24 mouse cellular contexts compared by ENCODE assay signal in genomic region chr13:15713486-15713885, GRCm38 (mm10).
DNase-seq lines count a peak whose midpoint lies in the region; ATAC-seq and TF ChIP-seq lines count a peak whose summit lies in the region.
"Had no signal": no experiment of that assay in that cellular context is flagged by ENCODE, and none has a peak within 500 bp of the region (broad histone marks: within the 10 kb centered on the region; RNA-seq: fewer than 3 reads in every experiment).

No protein-coding gene starts in this region.

- no peak for TF ChIP-seq CTCF in layer of hippocampus, adult 2 months (conservative IDR thresholded peaks at IDR 0.05)

- intact Hi-C loops in heart, postnatal 10 days (cut with DNase I) = loop anchor here (5.0 kb wide), 1 partner anchor 151 kb away; no protein-coding TSS in a partner anchor

- WGBS in hindbrain, embryonic 15.5 days = 77% methylated on average over 7 of the region's 7 CpGs
- WGBS in hindbrain, embryonic 16.5 days = 74% methylated on average over 7 of the region's 7 CpGs
- 58% methylated on average over 7 of the region's 7 CpGs for WGBS in forebrain, embryonic 12.5 days
- WGBS in forebrain, embryonic 14.5 days = 66% methylated on average over 7 of the region's 7 CpGs

- no peak overlapping the region for H3K9ac ChIP-seq in hindbrain, embryonic 15.5 days
- H3K9ac ChIP-seq in hindbrain, embryonic 16.5 days (ENCODE audit: low read depth, low read length) = no peak overlapping the region
- H3K9ac ChIP-seq in forebrain, embryonic 12.5 days = no peak overlapping the region
- no peak overlapping the region for H3K9ac ChIP-seq in forebrain, embryonic 14.5 days (ENCODE audit: low read length)
- H3K9ac ChIP-seq: embryonic facial prominence, embryonic 15.5 days; heart, embryonic 13.5 days had no signal

- DNase-seq in heart, adult 11 months = peak; percentile 82
- DNase-seq in heart, postnatal 10 days = no peak
- no peak for DNase-seq in forebrain, embryonic 14.5 days (ENCODE audit: low spot score)
- no peak for DNase-seq in natural killer cell, adult 2 months (ENCODE audit: low spot score in 2 of 2)
- DNase-seq in layer of hippocampus, adult 2 months (ENCODE audit: low spot score in 2 of 2) = no peak
- DNase-seq: adrenal gland, postnatal 14 days; cerebellum, adult 18-20 months; cerebellum, adult 9-11 months; embryo, embryonic 11 days; gastrocnemius, adult 2 months; gastrocnemius, postnatal 25 days; heart, postnatal 4 days; kidney, adult 8-10 months had no signal

- no peaks in the 10 kb centered on the region for H3K9me3 ChIP-seq in hindbrain, embryonic 15.5 days
- no peaks in the 10 kb centered on the region for H3K9me3 ChIP-seq in hindbrain, embryonic 16.5 days (ENCODE audit: control insufficient read depth, low read length)
- no peaks in the 10 kb centered on the region for H3K9me3 ChIP-seq in forebrain, embryonic 12.5 days
- no peaks in the 10 kb centered on the region for H3K9me3 ChIP-seq in forebrain, embryonic 14.5 days (replicated peaks; ENCODE audit: control insufficient read depth, low read length)
- H3K9me3 ChIP-seq: embryonic facial prominence, embryonic 15.5 days; heart, embryonic 13.5 days had no signal

- no peak overlapping the region for H3K27ac ChIP-seq in hindbrain, embryonic 15.5 days (replicated peaks)
- H3K27ac ChIP-seq in hindbrain, embryonic 16.5 days (ENCODE audit: low read depth, low read length) = no peak overlapping the region
- H3K27ac ChIP-seq in forebrain, embryonic 12.5 days = peak overlapping the region; percentile 57
- peak overlapping the region; percentile 33; the same call in 1 of the 2 replicates for H3K27ac ChIP-seq in forebrain, embryonic 14.5 days (ENCODE audit: low read depth, low read length)
- no peak overlapping the region for H3K27ac ChIP-seq in layer of hippocampus, adult 2 months
- H3K27ac ChIP-seq: embryonic facial prominence, embryonic 15.5 days; gastrocnemius, adult 2 months; heart, embryonic 13.5 days had no signal

- no peaks in the 10 kb centered on the region for H3K27me3 ChIP-seq in hindbrain, embryonic 15.5 days
- H3K27me3 ChIP-seq in hindbrain, embryonic 16.5 days (replicated peaks; ENCODE audit: control insufficient read depth, insufficient read depth, low read length) = no peaks in the 10 kb centered on the region
- 0 out of 2 replicates have a peak, but pooled peaks cover 7% of the 10 kb centered on the region for H3K27me3 ChIP-seq in forebrain, embryonic 12.5 days
- H3K27me3 ChIP-seq in forebrain, embryonic 14.5 days (replicated peaks; ENCODE audit: control insufficient read depth, insufficient read depth, low read length) = no peaks in the 10 kb centered on the region
- H3K27me3 ChIP-seq: CH12.LX; embryonic facial prominence, embryonic 15.5 days; heart, embryonic 13.5 days; Patski had no signal

- H3K4me3 ChIP-seq in hindbrain, embryonic 15.5 days = no peak overlapping the region
- no peak overlapping the region for H3K4me3 ChIP-seq in hindbrain, embryonic 16.5 days (ENCODE audit: low read length)
- H3K4me3 ChIP-seq in forebrain, embryonic 12.5 days (replicated peaks) = no peak overlapping the region
- H3K4me3 ChIP-seq in forebrain, embryonic 14.5 days (ENCODE audit: low read depth, low read length) = no peak overlapping the region
- H3K4me3 ChIP-seq in layer of hippocampus, adult 2 months = no peak overlapping the region
- H3K4me3 ChIP-seq: embryonic facial prominence, embryonic 15.5 days; erythroblast, embryonic 14.5 days; gastrocnemius, adult 2 months; heart, embryonic 13.5 days had no signal

- no peak overlapping the region for H3K4me2 ChIP-seq in hindbrain, embryonic 15.5 days
- no peak overlapping the region for H3K4me2 ChIP-seq in hindbrain, embryonic 16.5 days (ENCODE audit: low read length)
- H3K4me2 ChIP-seq in forebrain, embryonic 12.5 days = no peak overlapping the region
- no peak overlapping the region for H3K4me2 ChIP-seq in forebrain, embryonic 14.5 days (ENCODE audit: low read length)
- H3K4me2 ChIP-seq: embryonic facial prominence, embryonic 15.5 days; heart, embryonic 13.5 days had no signal

- peaks cover 6% of the 10 kb centered on the region; the same call in 1 of the 2 replicates for H3K4me1 ChIP-seq in hindbrain, embryonic 15.5 days (replicated peaks)
- peaks cover 4% of the 10 kb centered on the region; the same call in 1 of the 2 replicates for H3K4me1 ChIP-seq in hindbrain, embryonic 16.5 days (ENCODE audit: control insufficient read depth, insufficient read depth, low read depth, low read length)
- peaks cover 39% of the 10 kb centered on the region for H3K4me1 ChIP-seq in forebrain, embryonic 12.5 days
- peaks cover 8% of the 10 kb centered on the region; the same call in 1 of the 2 replicates for H3K4me1 ChIP-seq in forebrain, embryonic 14.5 days (ENCODE audit: control insufficient read depth, insufficient read depth, low read length)
- H3K4me1 ChIP-seq: heart, embryonic 13.5 days had no signal

- ATAC-seq in hindbrain, embryonic 15.5 days (ENCODE audit: low FRiP score, low read depth) = 0 out of 2 replicates have a peak, but pooled peaks have one; percentile 50
- no peak for ATAC-seq in hindbrain, embryonic 16.5 days
- ATAC-seq in forebrain, embryonic 12.5 days (ENCODE audit: low FRiP score) = no peak
- ATAC-seq in forebrain, embryonic 14.5 days = no peak
- ATAC-seq: activated CD4-positive, CD25-positive, alpha-beta regulatory T cell, adult 4 months; inflammation-experienced regulatory T-cells, adult 6 months; intestine, postnatal 0 days; Patski had no signal

- H3K36me3 ChIP-seq in hindbrain, embryonic 15.5 days = no peaks in the 10 kb centered on the region
- no peaks in the 10 kb centered on the region for H3K36me3 ChIP-seq in hindbrain, embryonic 16.5 days (ENCODE audit: control insufficient read depth, insufficient read depth, low read length)
- H3K36me3 ChIP-seq in forebrain, embryonic 12.5 days (replicated peaks) = peaks cover 22% of the 10 kb centered on the region
- 0 out of 2 replicates have a peak, but pooled peaks cover 8% of the 10 kb centered on the region for H3K36me3 ChIP-seq in forebrain, embryonic 14.5 days (ENCODE audit: control insufficient read depth, insufficient read depth, low read length)
- H3K36me3 ChIP-seq: heart, embryonic 13.5 days had no signal

Comparison
In these comparisons a context has a peak if more than half of its experiments do, and no peak if none do; other contexts are left out.
1. H3K27ac ChIP-seq: peak in forebrain, embryonic 12.5 days (single experiment) and forebrain, embryonic 14.5 days (single experiment); none in hindbrain, embryonic 15.5 days (single experiment), hindbrain, embryonic 16.5 days (single experiment) and layer of hippocampus, adult 2 months (single experiment).